Mouse (Mus musculus) left cerebral cortex, postnatal 4 days (tissue): Measurements from ENCODE around the gene Cyth1. TPM values are rescaled to one million over a fixed set of nuclear protein-coding genes. Genes with fewer than 3 reads are reported as not detected.

ENCODE experiments used
- DNase-seq: peaks from one replicate; pipeline ENCODE4 v3.0.0-alpha.2; 2022
- intact Hi-C: fragments of 180-260 bp; cut with DNase I; formaldehyde crosslinking; loops from one replicate; pipeline ENCODE4 v1.15.1; 2025
- total RNA-seq, 2 experiments: library from RNA; stranded (reverse); gene quantifications; 2 replicates each; pipeline ENCODE4 v1.2.3; 2021

Cyth1 gene
- total RNA-seq, 2 experiments from 2014 or later, result 66.3 to 70.5 TPM

GRCm38 (mm10) chr11:118201833-118202409 lies 46.5 kb downstream of the Cyth1 start:
- DNase-seq, result no peak
- intact Hi-C loops, result no loop called here

- intact Hi-C loops, result no loop called here
- DNase-seq, result no peak
Measured at GRCm38 (mm10) chr11:118200834-118201830, 47.3 kb downstream of the Cyth1 start.

- intact Hi-C loops, result no loop called here
Measured at GRCm38 (mm10) chr11:118198296-118198600, 50.1 kb downstream of the Cyth1 start.

GRCm38 (mm10) chr11:118197508-118198295 lies 50.7 kb downstream of the Cyth1 start:
- DNase-seq, result peak; percentile 91
- intact Hi-C loops, result no loop called here

More at GRCm38 (mm10) chr11:118198296-118198600, 50.1 kb downstream of the Cyth1 start:
- DNase-seq, result peak; percentile 43

GRCm38 (mm10) chr11:118196824-118197388 lies 51.5 kb downstream of the Cyth1 start:
- DNase-seq, result no peak
- intact Hi-C loops, result no loop called here

GRCm38 (mm10) chr11:118193390-118194147 lies 54.8 kb downstream of the Cyth1 start:
- intact Hi-C loops, result no loop called here
- peak; percentile 52 for DNase-seq

- intact Hi-C loops, result no loop called here
- DNase-seq, result no peak
Measured at GRCm38 (mm10) chr11:118192973-118193372, 55.4 kb downstream of the Cyth1 start.

- intact Hi-C loops, result no loop called here
- DNase-seq, result no peak
Measured at GRCm38 (mm10) chr11:118182768-118183167, 65.6 kb downstream of the Cyth1 start.

GRCm38 (mm10) chr11:118182353-118182752 lies 66.0 kb downstream of the Cyth1 start:
- DNase-seq, result no peak
- intact Hi-C loops, result no loop called here

- intact Hi-C loops, result no loop called here
- DNase-seq, result no peak
Measured at GRCm38 (mm10) chr11:118180199-118180598, 68.2 kb downstream of the Cyth1 start.

- DNase-seq, result no peak
- intact Hi-C loops, result no loop called here
Measured at GRCm38 (mm10) chr11:118178236-118178635, 70.2 kb downstream of the Cyth1 start.

- intact Hi-C loops, result no loop called here
- DNase-seq, result no peak
Measured at GRCm38 (mm10) chr11:118174752-118175151, 73.6 kb downstream of the Cyth1 start.

GRCm38 (mm10) chr11:118172768-118173167 lies 75.6 kb downstream of the Cyth1 start:
- intact Hi-C loops, result no loop called here
- peak; percentile 26 for DNase-seq

GRCm38 (mm10) chr11:118170333-118170732 lies 78.1 kb downstream of the Cyth1 start:
- intact Hi-C loops, result no loop called here
- no peak for DNase-seq

- intact Hi-C loops, result loop anchor here (5.0 kb wide), 1 partner anchor 54 kb away; no protein-coding TSS in a partner anchor
- no peak for DNase-seq
Measured at GRCm38 (mm10) chr11:118168714-118169113, 79.7 kb downstream of the Cyth1 start.

GRCm38 (mm10) chr11:118166626-118167025 lies 81.8 kb downstream of the Cyth1 start:
- intact Hi-C loops, result loop anchor here (5.0 kb wide), 1 partner anchor 56 kb away; no protein-coding TSS in a partner anchor
- DNase-seq, result no peak

- intact Hi-C loops, result loop anchor here (5.0 kb wide), 1 partner anchor 57 kb away; no protein-coding TSS in a partner anchor
- peak; percentile 38 for DNase-seq
Measured at GRCm38 (mm10) chr11:118165681-118166080, 82.7 kb downstream of the Cyth1 start.

GRCm38 (mm10) chr11:118164566-118164965 lies 83.8 kb downstream of the Cyth1 start:
- DNase-seq, result peak; percentile 62
- intact Hi-C loops, result no loop called here

- intact Hi-C loops, result no loop called here
Measured at GRCm38 (mm10) chr11:118162245-118162644, 86.1 kb downstream of the Cyth1 start.

GRCm38 (mm10) chr11:118161240-118161639 lies 87.2 kb downstream of the Cyth1 start:
- intact Hi-C loops, result no loop called here
- DNase-seq, result no peak

More at GRCm38 (mm10) chr11:118162245-118162644, 86.1 kb downstream of the Cyth1 start:
- DNase-seq, result peak; percentile 21
